Mouse (Mus musculus) intestine, embryonic 14.5 days (tissue): ENCODE measurements around the gene Tmem209. TPM values are rescaled to one million over a fixed set of nuclear protein-coding genes. Genes with fewer than 3 reads are reported as not detected.
A peak's percentile ranks its signal among the peaks of the same experiment; 100 is the strongest.

Experiments used
- ATAC-seq: fragments of 200-750 bp; cut with Nextera tagmentation; replicated peaks from 2 replicates; pipeline ENCODE4 v1.8.0; 2017; ENCODE audit warnings: low read depth, moderate number of reproducible peaks, moderate TSS enrichment, moderate library complexity; ENCODE audit not compliant: low FRiP score, low TSS enrichment
- DNase-seq: peaks from one replicate; pipeline ENCODE4 v3.0.0-alpha.2; 2018; ENCODE audit warnings: low spot score
- H3K27ac ChIP-seq: fragments of 300-500 bp; sonication (generic); 2 replicates; pipeline ENCODE4 v1.5.1; 2014; ENCODE audit warnings: low read depth, mild to moderate bottlenecking, control low read depth
- H3K27me3 ChIP-seq: fragments of 300-500 bp; sonication (generic); replicated peaks from 2 replicates; pipeline ENCODE4 v1.6.1; 2014; ENCODE audit warnings: low read length, control low read depth; ENCODE audit not compliant: control insufficient read depth, insufficient read depth
- H3K36me3 ChIP-seq: fragments of 300-500 bp; sonication (generic); 2 replicates; pipeline ENCODE4 v1.6.1; 2014; ENCODE audit warnings: low read length, control low read depth; ENCODE audit not compliant: control insufficient read depth, insufficient read depth
- H3K4me1 ChIP-seq: fragments of 300-500 bp; sonication (generic); replicated peaks from 2 replicates; pipeline ENCODE4 v1.6.1; 2014; ENCODE audit warnings: low read length, control low read depth, mixed read lengths; ENCODE audit not compliant: control insufficient read depth, insufficient read depth
- H3K4me2 ChIP-seq: fragments of 300-500 bp; sonication (generic); 2 replicates; pipeline ENCODE4 v1.6.1; 2014; ENCODE audit warnings: low read length
- H3K4me3 ChIP-seq: fragments of 300-500 bp; sonication (generic); 2 replicates; pipeline ENCODE4 v1.5.1; 2014; ENCODE audit warnings: low read depth, low read length, control low read depth, mixed read lengths
- H3K9ac ChIP-seq: fragments of 300-500 bp; sonication (generic); 2 replicates; pipeline ENCODE4 v1.6.1; 2014; ENCODE audit warnings: mild to moderate bottlenecking, low read length
- H3K9me3 ChIP-seq: fragments of 300-500 bp; sonication (generic); 2 replicates; pipeline ENCODE4 v1.6.1; 2016; ENCODE audit warnings: low read length, control low read depth; ENCODE audit not compliant: control insufficient read depth
- WGBS: fragments of 180-500 bp; shearing (Covaris S2); extraction: QIAGEN DNeasy Blood & Tissue Kit; methylation state at CpG from one replicate; pipeline ENCODE4 v1.1.7; 2014; 5-methylcytosine and 5-hydroxymethylcytosine counted together
- polyA plus RNA-seq: library from polyadenylated mRNA; unstranded; fragments of >200 nt; fragmentation: Nextera tagmentation; extraction: Ambion mirVana; gene quantifications from 2 replicates; pipeline ENCODE4 v1.2.1, GENCODE M21; 2014

Tmem209 gene
- polyA plus RNA-seq, 1 experiment from 2014 or later, result 40.9 TPM

GRCm38 (mm10) chr6:30477210-30477714, 32.3 kb downstream of the Tmem209 start:
- H3K4me1 ChIP-seq, result peaks cover 16% of the 10 kb centered on the region
- no peak overlapping the region for H3K4me3 ChIP-seq
- 40% methylated on average over 8 of the region's 8 CpGs for WGBS
- ATAC-seq (peak; percentile 64), DNase-seq (no peak)
- peaks cover 36% of the 10 kb centered on the region for H3K36me3 ChIP-seq
- no peaks in the 10 kb centered on the region for H3K27me3 ChIP-seq
- H3K9ac ChIP-seq, result no peak overlapping the region
- H3K4me2 ChIP-seq, result no peak overlapping the region
- H3K27ac ChIP-seq, result peak overlapping the region; percentile 59
- H3K9me3 ChIP-seq, result no peaks in the 10 kb centered on the region

GRCm38 (mm10) chr6:30476025-30476765, 33.4 kb downstream of the Tmem209 start:
- H3K4me2 ChIP-seq, result no peak overlapping the region
- no peak for DNase-seq
- peaks cover 32% of the 10 kb centered on the region for H3K36me3 ChIP-seq
- H3K9me3 ChIP-seq, result no peaks in the 10 kb centered on the region
- H3K9ac ChIP-seq, result no peak overlapping the region
- WGBS, result 54% methylated on average over 10 of the region's 10 CpGs
- peaks cover 16% of the 10 kb centered on the region for H3K4me1 ChIP-seq
- H3K27me3 ChIP-seq, result no peaks in the 10 kb centered on the region
- ATAC-seq, result no peak
- H3K27ac ChIP-seq, result no peak overlapping the region
- no peak overlapping the region for H3K4me3 ChIP-seq

GRCm38 (mm10) chr6:30471706-30472105, 37.9 kb downstream of the Tmem209 start:
- 73% methylated on average over 3 of the region's 3 CpGs for WGBS
- Histone ChIP-seq H3K36me3 (no peaks in the 10 kb centered on the region), H3K4me1 (peaks cover 4% of the 10 kb centered on the region; the same call in 1 of the 2 replicates), H3K4me2 (no peak overlapping the region), H3K4me3 (no peak overlapping the region), H3K9ac (no peak overlapping the region), H3K9me3 (no peaks in the 10 kb centered on the region), H3K27me3 (no peaks in the 10 kb centered on the region), H3K27ac (no peak overlapping the region)
- DNase-seq (no peak), ATAC-seq (no peak)

- Histone ChIP-seq H3K4me2 (no peak overlapping the region), H3K9ac (no peak overlapping the region), H3K4me3 (no peak overlapping the region), H3K4me1 (no peaks in the 10 kb centered on the region), H3K27me3 (no peaks in the 10 kb centered on the region), H3K27ac (no peak overlapping the region), H3K9me3 (no peaks in the 10 kb centered on the region), H3K36me3 (no peaks in the 10 kb centered on the region)
- ATAC-seq, result no peak
- WGBS, result 84% methylated on average over 12 of the region's 12 CpGs
- DNase-seq, result no peak
Measured at GRCm38 (mm10) chr6:30469370-30469769, 40.2 kb downstream of the Tmem209 start.

GRCm38 (mm10) chr6:30468684-30469083, 40.9 kb downstream of the Tmem209 start:
- Histone ChIP-seq H3K36me3 (no peaks in the 10 kb centered on the region), H3K27me3 (no peaks in the 10 kb centered on the region), H3K4me2 (no peak overlapping the region), H3K4me3 (no peak overlapping the region), H3K27ac (no peak overlapping the region), H3K9ac (no peak overlapping the region), H3K4me1 (no peaks in the 10 kb centered on the region), H3K9me3 (no peaks in the 10 kb centered on the region)
- DNase-seq, result no peak
- ATAC-seq, result no peak
- 62% methylated on average over 12 of the region's 12 CpGs for WGBS

GRCm38 (mm10) chr6:30468058-30468457, 41.5 kb downstream of the Tmem209 start:
- no peak overlapping the region for H3K4me2 ChIP-seq
- H3K9ac ChIP-seq, result no peak overlapping the region
- no peak for DNase-seq
- H3K36me3 ChIP-seq, result no peaks in the 10 kb centered on the region
- no peak overlapping the region for H3K27ac ChIP-seq
- ATAC-seq, result no peak
- H3K4me1 ChIP-seq, result no peaks in the 10 kb centered on the region; the same call in 1 of the 2 replicates
- no peak overlapping the region for H3K4me3 ChIP-seq
- H3K9me3 ChIP-seq, result no peaks in the 10 kb centered on the region
- 69% methylated on average over 1 of the region's 1 CpGs for WGBS
- no peaks in the 10 kb centered on the region for H3K27me3 ChIP-seq

- Histone ChIP-seq H3K4me1 (peaks cover 16% of the 10 kb centered on the region), H3K4me3 (no peak overlapping the region), H3K27me3 (no peaks in the 10 kb centered on the region), H3K9me3 (no peaks in the 10 kb centered on the region), H3K4me2 (no peak overlapping the region), H3K27ac (no peak overlapping the region), H3K36me3 (no peaks in the 10 kb centered on the region), H3K9ac (no peak overlapping the region)
- 82% methylated on average over 11 of the region's 11 CpGs for WGBS
- no peak for ATAC-seq
- no peak for DNase-seq
Measured at GRCm38 (mm10) chr6:30465586-30465985, 44.0 kb downstream of the Tmem209 start.

GRCm38 (mm10) chr6:30462822-30463221, 46.8 kb downstream of the Tmem209 start:
- no peaks in the 10 kb centered on the region for H3K27me3 ChIP-seq
- no peaks in the 10 kb centered on the region for H3K36me3 ChIP-seq
- H3K4me1 ChIP-seq, result peaks cover 26% of the 10 kb centered on the region
- H3K9me3 ChIP-seq, result no peaks in the 10 kb centered on the region
- no peak overlapping the region for H3K4me2 ChIP-seq
- no peak for DNase-seq
- H3K9ac ChIP-seq, result no peak overlapping the region
- H3K27ac ChIP-seq, result peak overlapping the region; percentile 60; the same call in 1 of the 2 replicates
- 16% methylated on average over 7 of the region's 7 CpGs for WGBS
- ATAC-seq, result no peak
- no peak overlapping the region for H3K4me3 ChIP-seq
